Mouse (Mus musculus): ENCODE results near the gene Dll1. TPM values are rescaled to one million over a fixed set of nuclear protein-coding genes. Genes with fewer than 3 reads are reported as not detected.

Gene Dll1
- polyA plus RNA-seq, 1 experiment from 2014 or later = 83.5 TPM

DNA sequence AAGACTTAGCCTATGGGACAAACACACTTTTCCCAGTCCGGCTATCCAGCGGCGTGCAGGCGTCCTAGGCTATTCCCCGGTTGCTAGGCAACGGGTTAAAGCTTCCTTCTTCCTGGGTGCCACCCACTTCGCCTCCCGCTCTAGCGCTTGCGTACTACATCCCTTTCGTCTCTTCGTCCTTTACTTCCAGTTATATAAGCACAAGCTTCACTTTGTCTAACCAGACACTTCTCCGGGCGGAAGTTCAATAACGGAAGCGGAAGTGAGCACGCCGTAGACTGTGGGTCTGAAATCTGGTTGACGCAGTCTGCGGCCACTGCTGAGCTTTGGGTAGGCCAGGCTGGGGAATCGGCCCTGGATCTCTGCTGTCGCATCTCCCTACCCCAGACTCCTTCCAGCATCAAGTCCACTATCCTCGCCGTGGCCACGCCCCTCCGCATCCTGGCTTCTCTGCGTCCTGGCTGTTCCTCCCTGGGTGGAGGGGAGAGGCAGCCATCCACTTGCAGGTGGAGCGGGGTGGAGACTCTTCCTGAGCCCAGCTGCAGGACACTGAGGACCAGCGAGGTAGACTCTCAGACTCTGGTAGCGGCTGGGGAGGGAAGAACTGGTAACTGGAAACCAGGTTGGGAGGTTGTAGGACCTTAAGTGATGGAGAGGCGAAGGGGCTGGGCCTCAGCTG, 19.5 kb upstream of the Dll1 start, which contains the start of gene Fam120b:
Gene Fam120b (plus strand): TSS at position 206 of the 679 bp plus-strand sequence.
- peak within 1 kb of the TSS; percentile 71 for H3K4me2 ChIP-seq (replicated peaks)
- no peaks in the 10 kb centered on the region for H3K9me3 ChIP-seq
- peaks cover 24% of the 10 kb centered on the region for H3K4me1 ChIP-seq
- peak within 1 kb of the TSS; percentile 67 for H3K4me3 ChIP-seq
- H3K27me3 ChIP-seq = peaks cover 15% of the 10 kb centered on the region; the same call in 1 of the 2 replicates
- H3K27ac ChIP-seq (replicated peaks) = peak within 1 kb of the TSS; percentile 88
- peak; percentile 96 for ATAC-seq (ENCODE audit: low FRiP score, low read depth)
- WGBS = under 1% methylated on average over 31 of the region's 31 CpGs
- H3K9ac ChIP-seq (replicated peaks) = peak within 1 kb of the TSS; percentile 79
- H3K36me3 ChIP-seq = no peaks in the 10 kb centered on the region

DNA sequence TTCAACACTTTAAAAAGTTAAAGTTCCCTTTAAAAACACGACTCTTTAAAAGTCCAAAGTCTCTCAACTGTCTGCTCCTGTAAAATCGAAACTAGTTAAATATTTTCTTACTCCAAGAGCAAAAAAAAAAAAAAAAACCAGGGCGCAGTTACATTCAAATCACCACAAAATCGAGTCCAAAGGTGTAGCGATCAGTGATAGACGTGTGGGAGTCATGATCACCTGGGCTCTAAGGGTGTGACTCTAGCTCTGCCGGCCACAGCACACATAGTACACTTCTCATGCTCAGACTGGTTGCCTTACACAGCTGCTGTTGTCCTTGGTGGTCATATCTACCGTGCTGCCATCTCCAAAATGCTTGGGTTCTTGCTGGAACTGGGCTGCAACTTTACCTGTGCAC, 12.7 kb upstream of the Dll1 start:
- Histone ChIP-seq H3K4me3 (no peak overlapping the region), H3K36me3 (no peaks in the 10 kb centered on the region), H3K9me3 (no peaks in the 10 kb centered on the region), H3K27ac (replicated peaks) (no peak overlapping the region), H3K9ac (replicated peaks) (no peak overlapping the region), H3K4me2 (replicated peaks) (no peak overlapping the region), H3K4me1 (no peaks in the 10 kb centered on the region), H3K27me3 (peaks cover 21% of the 10 kb centered on the region)
- WGBS = 80% methylated on average over 8 of the region's 8 CpGs
- ATAC-seq (ENCODE audit: low FRiP score, low read depth) = no peak

DNA sequence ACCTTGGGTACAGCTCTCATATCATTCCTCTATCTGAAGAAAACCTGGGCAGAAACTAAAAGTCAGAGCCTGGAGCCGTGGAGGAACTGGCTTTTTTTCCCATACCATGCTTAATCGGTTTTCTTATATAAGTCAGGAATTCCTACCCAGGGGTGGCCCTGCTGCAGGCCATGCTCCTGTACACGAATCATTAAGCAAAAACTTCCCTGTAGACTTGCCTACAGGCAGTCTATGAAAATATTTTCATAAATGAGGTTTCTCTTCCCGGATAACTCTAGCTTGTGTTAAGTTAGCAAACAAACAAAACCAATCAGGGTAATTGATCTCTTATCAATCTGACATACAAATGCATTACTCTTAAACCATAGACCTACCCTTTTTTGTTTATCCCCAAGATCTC, 12.2 kb upstream of the Dll1 start:
- WGBS = 76% methylated on average over 4 of the region's 4 CpGs
- no peak overlapping the region for H3K9ac ChIP-seq (replicated peaks)

DNA sequence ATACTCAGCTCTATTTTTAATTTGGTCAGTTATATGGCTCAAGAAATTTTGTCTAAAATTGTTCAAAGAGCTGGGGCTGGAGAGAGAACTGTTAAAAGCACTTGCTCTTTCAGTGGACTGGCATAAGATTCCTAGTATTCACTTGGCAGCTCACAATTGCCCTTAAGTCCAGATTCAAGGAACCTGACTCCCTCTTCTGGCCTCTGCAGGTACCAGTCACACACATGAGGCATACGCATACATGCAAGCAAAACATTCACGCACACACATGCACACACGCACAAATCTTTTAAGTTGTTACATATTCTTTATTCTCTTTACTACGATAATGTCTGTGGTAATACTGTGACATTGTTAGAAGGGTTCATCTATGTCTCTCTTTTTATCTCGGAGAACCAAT, 6.7 kb upstream of the Dll1 start:
- Histone ChIP-seq H3K4me2 (replicated peaks) (no peak overlapping the region), H3K27me3 (peaks cover 35% of the 10 kb centered on the region), H3K4me1 (peaks cover 45% of the 10 kb centered on the region), H3K9ac (replicated peaks) (no peak overlapping the region), H3K9me3 (no peaks in the 10 kb centered on the region), H3K27ac (replicated peaks) (no peak overlapping the region), H3K36me3 (no peaks in the 10 kb centered on the region), H3K4me3 (no peak overlapping the region)
- 94% methylated on average over 5 of the region's 5 CpGs for WGBS
- ATAC-seq (ENCODE audit: low FRiP score, low read depth) = no peak

More for the DNA sequence above, 12.2 kb upstream of the Dll1 start:
- Histone ChIP-seq H3K36me3 (no peaks in the 10 kb centered on the region), H3K4me1 (no peaks in the 10 kb centered on the region), H3K9me3 (no peaks in the 10 kb centered on the region), H3K27me3 (peaks cover 20% of the 10 kb centered on the region), H3K27ac (replicated peaks) (no peak overlapping the region), H3K4me2 (replicated peaks) (no peak overlapping the region), H3K4me3 (no peak overlapping the region)
- no peak for ATAC-seq (ENCODE audit: low FRiP score, low read depth)

DNA sequence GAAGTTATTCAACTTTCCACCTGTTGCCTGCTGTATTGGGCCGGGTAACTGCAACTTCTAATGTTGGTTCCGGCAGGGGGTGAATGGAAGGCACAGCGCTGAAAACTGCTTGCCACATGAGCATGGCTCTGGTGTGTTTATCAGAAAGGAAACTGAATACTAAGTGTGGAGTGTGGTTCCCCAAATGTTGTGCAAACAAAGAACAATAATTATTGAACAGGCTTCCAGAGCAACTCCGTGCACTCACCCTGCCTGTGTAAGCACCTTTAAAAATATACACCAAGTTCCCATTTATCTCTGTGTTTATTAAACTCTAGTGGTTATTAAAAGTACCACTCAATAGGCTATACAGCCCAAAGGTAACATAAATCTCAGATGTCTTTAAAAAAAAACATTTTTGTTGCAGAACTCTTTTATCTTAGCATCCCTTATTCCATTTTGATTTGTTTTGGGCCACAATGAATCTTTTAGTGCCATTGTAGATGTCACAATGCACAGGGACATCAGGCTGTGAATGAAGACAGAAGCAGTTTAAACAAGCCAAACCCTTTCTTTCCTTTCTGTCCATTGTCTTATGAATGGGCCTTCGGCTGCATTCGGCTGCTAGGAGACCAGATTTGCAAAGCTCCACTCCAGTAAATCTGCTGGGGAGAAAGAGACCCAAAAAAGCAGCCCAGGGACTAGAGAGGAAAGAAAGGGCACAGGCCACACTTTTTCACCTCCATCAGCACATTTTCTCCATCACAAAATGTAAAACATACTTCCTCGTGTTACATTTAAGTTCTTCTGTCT, 5.4 kb upstream of the Dll1 start:
- Histone ChIP-seq H3K9ac (replicated peaks) (no peak overlapping the region), H3K9me3 (no peaks in the 10 kb centered on the region), H3K27ac (replicated peaks) (peak overlapping the region; percentile 89), H3K4me2 (replicated peaks) (peak overlapping the region; percentile 83; the same call in 1 of the 2 replicates), H3K27me3 (peaks cover 35% of the 10 kb centered on the region), H3K36me3 (no peaks in the 10 kb centered on the region), H3K4me1 (peaks cover 57% of the 10 kb centered on the region), H3K4me3 (no peak overlapping the region)
- whole genome bisulfite sequencing = 8% methylated on average over 7 of the region's 7 CpGs
- no peak for ATAC-seq (ENCODE audit: low FRiP score, low read depth)

DNA sequence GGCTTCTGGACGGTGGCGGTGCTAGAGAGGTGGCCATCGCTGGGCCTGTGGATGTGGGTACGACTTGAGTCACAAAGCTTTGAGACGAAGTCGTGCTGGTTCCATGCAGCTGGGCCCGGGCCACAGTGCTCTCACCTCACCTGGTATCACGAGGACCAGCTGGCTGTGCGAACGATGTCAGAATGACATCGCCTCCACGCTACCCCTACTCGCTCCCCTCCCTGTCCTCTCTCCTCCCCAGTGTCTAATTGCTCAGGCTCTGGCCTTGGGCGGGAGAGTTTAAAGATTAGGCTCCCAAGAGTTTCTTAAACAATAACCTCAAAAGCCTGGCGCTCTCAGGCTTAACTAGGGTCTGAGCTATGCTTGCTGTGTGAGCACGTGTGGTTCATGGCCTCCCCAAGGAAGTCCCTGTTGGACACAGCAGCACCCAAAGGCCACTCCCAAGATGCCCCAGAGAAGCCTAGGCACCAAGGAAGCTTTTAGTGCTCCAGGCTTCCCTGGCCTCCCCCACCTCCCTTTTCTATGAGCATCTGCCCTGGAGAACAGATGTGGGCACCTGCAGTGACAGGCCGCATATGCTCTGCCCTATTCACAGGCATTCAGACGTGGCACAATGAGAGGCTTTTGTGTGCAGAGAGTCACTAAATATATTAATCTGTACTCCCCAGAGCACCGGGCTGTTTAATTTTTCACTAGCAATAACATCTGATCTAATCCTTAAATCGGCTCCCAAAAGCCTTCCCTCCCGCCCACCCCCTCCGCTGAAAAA, 4.6 kb upstream of the Dll1 start:
- Histone ChIP-seq H3K27ac (replicated peaks) (peak overlapping the region; percentile 89), H3K4me1 (peaks cover 57% of the 10 kb centered on the region), H3K4me2 (replicated peaks) (peak overlapping the region; percentile 83), H3K27me3 (peaks cover 29% of the 10 kb centered on the region), H3K9me3 (no peaks in the 10 kb centered on the region), H3K9ac (replicated peaks) (peak overlapping the region; percentile 29; the same call in 1 of the 2 replicates), H3K36me3 (no peaks in the 10 kb centered on the region), H3K4me3 (peak overlapping the region; percentile 43)
- peak; percentile 48 for ATAC-seq (ENCODE audit: low FRiP score, low read depth)
- 1% methylated on average over 22 of the region's 22 CpGs for WGBS

DNA sequence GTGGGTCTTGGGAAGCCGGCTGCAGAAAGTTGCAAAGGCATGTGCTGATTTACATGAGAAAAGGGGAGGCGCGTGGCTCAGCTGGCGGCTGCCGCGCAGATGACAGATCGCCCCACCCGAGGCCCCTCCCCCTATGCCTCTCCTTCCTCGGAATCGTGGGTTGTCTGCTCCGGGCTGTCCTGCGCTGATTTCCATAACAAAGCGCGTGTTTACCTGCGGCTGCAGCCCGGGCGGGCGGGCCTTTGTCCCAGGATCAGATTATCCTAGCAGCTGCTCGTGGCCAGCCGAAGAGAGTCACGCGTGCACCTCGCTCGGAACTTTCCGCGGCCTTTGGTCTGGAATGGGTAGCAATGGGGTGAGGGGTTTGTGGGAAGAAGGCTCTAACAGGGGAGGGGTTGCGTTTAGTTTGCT, 4.0 kb upstream of the Dll1 start:
- H3K27ac ChIP-seq (replicated peaks) = peak overlapping the region; percentile 89
- H3K36me3 ChIP-seq = no peaks in the 10 kb centered on the region
- peaks cover 29% of the 10 kb centered on the region for H3K27me3 ChIP-seq
- H3K4me3 ChIP-seq = peak overlapping the region; percentile 43
- peak overlapping the region; percentile 29; the same call in 1 of the 2 replicates for H3K9ac ChIP-seq (replicated peaks)
- H3K4me2 ChIP-seq (replicated peaks) = peak overlapping the region; percentile 83
- peaks cover 57% of the 10 kb centered on the region for H3K4me1 ChIP-seq
- H3K9me3 ChIP-seq = no peaks in the 10 kb centered on the region
- ATAC-seq (ENCODE audit: low FRiP score, low read depth) = peak; percentile 53
- WGBS = under 1% methylated on average over 27 of the region's 27 CpGs

DNA sequence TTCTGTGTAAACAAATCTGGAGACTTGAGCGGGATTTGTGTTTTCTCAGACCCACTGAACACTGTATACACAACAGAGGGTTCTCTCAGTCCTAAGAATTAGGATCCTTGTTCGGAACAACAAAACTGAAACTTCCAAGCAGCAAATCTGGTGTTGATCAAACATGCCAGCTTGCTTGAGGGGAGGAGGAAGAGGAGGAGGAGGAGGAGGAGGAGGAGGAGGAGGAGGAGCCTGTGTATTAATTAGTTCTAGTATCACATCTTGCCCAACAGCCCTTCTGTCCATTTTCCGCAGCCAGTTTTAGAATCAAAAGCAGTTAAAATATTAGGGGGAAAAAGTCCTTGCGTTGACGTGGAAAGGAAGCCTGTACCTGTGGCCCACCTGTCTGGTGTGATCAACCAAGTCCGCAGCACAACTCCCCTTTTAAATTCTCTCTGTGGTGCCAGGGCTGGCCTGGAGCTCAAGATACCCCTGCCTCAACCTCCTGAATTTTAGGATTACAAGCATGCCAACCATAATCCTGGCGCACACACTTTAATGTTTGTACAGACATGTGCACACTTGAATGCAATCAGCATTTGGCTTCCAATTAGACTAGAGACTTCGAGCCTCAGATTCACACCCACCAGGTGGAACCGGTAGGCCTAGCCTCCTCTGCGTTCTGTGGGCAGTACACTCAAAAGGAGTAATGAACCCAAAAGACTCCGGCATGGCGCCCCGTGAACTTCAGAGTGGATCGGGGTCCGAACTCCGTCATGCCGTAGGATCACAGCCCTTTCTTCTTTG, 3.3 kb upstream of the Dll1 start:
- Histone ChIP-seq H3K9ac (replicated peaks) (peak overlapping the region; percentile 29; the same call in 1 of the 2 replicates), H3K27ac (replicated peaks) (peak overlapping the region; percentile 89), H3K4me1 (peaks cover 57% of the 10 kb centered on the region), H3K9me3 (no peaks in the 10 kb centered on the region), H3K4me3 (peak overlapping the region; percentile 43), H3K27me3 (peaks cover 29% of the 10 kb centered on the region), H3K36me3 (no peaks in the 10 kb centered on the region), H3K4me2 (replicated peaks) (peak overlapping the region; percentile 83)
- WGBS = 6% methylated on average over 17 of the region's 17 CpGs
- ATAC-seq (ENCODE audit: low FRiP score, low read depth) = no peak

DNA sequence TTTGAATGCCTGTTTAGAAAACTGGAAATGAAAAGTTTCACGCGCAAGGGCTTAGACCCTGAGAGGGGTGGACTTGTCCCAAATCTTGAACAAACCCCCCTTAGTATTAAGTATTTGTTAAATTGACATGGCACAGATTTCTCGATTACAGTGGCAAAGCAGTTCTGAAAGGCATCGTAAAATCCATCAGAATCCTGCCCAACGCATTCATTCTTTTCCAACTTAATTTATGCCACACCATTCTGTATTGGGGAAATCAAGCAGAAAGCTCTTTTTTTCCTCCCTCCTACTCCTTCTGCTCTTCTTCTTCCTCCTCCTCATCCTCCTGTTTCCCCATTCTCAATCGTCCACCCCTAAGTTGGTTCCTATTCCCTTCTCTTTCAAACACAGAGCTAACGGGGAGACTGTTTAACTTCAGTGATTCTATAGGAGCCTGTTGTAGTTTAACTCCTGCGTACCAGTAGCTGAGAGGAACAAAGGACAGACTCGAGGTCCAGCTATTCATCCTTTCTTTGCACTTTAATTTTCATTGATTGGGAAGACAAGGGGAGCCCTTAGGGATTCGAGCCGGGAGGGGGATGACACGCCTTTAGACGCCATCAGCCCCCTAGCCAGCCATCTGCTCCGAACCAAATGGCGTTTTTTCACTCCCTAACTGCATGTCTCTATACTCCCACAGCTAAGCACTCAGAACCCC, 1.9 kb upstream of the Dll1 start:
- WGBS = 1% methylated on average over 15 of the region's 15 CpGs
- H3K4me3 ChIP-seq = no peak overlapping the region
- H3K9ac ChIP-seq (replicated peaks) = peak overlapping the region; percentile 32
- peaks cover 67% of the 10 kb centered on the region for H3K4me1 ChIP-seq
- H3K27me3 ChIP-seq = peaks cover 31% of the 10 kb centered on the region
- peak overlapping the region; percentile 83 for H3K4me2 ChIP-seq (replicated peaks)
- H3K9me3 ChIP-seq = no peaks in the 10 kb centered on the region
- peak; percentile 14 for ATAC-seq (ENCODE audit: low FRiP score, low read depth)
- H3K27ac ChIP-seq (replicated peaks) = peak overlapping the region; percentile 89
- no peaks in the 10 kb centered on the region for H3K36me3 ChIP-seq

DNA sequence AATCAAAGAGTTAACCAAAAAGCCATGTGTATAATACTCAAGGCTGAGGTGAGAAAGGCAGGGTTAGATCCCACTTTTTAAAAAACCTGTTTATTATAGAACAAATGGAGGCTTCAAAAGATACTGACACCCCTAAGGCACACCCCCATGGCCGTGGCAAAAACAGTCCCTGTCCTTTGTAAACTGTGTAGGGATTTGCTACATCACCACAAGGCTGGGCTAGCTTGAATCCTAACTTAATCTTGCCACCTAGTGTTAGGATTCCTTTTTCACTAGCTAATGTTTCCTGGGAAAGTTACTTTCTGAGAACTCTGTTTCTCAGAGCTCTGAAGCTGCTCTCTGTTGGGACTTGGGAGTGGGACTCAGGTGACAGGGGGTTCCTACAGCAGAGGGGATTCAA, 1.2 kb upstream of the Dll1 start:
- 0% methylated on average over 1 of the region's 1 CpGs for whole genome bisulfite sequencing
- peak overlapping the region; percentile 89 for H3K27ac ChIP-seq (replicated peaks)

More for the DNA sequence above, 1.2 kb upstream of the Dll1 start:
- ATAC-seq (ENCODE audit: low FRiP score, low read depth) = no peak
- Histone ChIP-seq H3K9me3 (no peaks in the 10 kb centered on the region), H3K27me3 (peaks cover 35% of the 10 kb centered on the region), H3K4me2 (replicated peaks) (peak overlapping the region; percentile 83), H3K9ac (replicated peaks) (peak overlapping the region; percentile 35; the same call in 1 of the 2 replicates), H3K4me3 (no peak overlapping the region), H3K36me3 (peaks cover 6% of the 10 kb centered on the region; the same call in 1 of the 2 replicates), H3K4me1 (peaks cover 73% of the 10 kb centered on the region)

Measured in midbrain, embryonic 12.5 days (tissue).